Mouse (Mus musculus): ENCODE data around the gene As3mt. TPM values are rescaled to one million over a fixed set of nuclear protein-coding genes. Genes with fewer than 3 reads are reported as not detected.

The As3mt gene
- polyA plus RNA-seq, 1 experiment from 2014 or later: 35.2 TPM

DNA sequence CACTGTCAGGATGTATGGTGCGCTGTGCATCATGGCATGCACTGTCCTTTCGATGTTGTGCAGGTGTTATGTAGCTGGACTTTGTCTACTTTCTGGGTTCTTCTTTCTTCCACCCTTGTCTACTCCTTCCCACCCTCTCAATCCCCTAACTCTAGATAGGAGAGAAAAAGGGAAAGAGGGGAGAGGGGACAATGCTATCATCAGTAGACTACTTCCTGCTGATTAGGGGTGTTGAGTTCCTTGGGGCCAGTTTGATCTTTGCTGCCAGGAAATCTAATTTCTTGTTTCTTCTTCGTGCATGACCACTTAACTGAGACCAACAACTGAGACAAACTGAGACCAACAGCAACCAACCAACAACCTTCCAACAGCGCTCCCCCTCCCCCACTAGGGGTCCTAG is 3.4 kb downstream of the As3mt start:
- WGBS: 95% methylated on average over 4 of the region's 4 CpGs

GRCm38 (mm10) chr19:46714234-46714633 is 7.0 kb downstream of the As3mt start:
- H3K36me3 ChIP-seq (ENCODE audit: control insufficient read depth, insufficient read depth, low read length): no peaks in the 10 kb centered on the region
- ATAC-seq (ENCODE audit: insufficient read depth, low FRiP score, low TSS enrichment): no peak
- WGBS: 93% methylated on average over 8 of the region's 8 CpGs

More for the DNA sequence above, 3.4 kb downstream of the As3mt start:
- DNase-seq (ENCODE audit: low spot score): no peak
- no peak for ATAC-seq (ENCODE audit: insufficient read depth, low FRiP score, low TSS enrichment)
- Histone ChIP-seq H3K4me2 (ENCODE audit: low read depth) (no peak overlapping the region), H3K4me1 (ENCODE audit: control insufficient read depth, insufficient read depth, low read length) (no peaks in the 10 kb centered on the region), H3K9ac (ENCODE audit: low read length) (no peak overlapping the region), H3K27ac (ENCODE audit: low read depth, low read length) (no peak overlapping the region), H3K27me3 (ENCODE audit: control insufficient read depth, insufficient read depth, low read length) (no peaks in the 10 kb centered on the region), H3K4me3 (ENCODE audit: low read depth, low read length) (no peak overlapping the region), H3K36me3 (ENCODE audit: control insufficient read depth, insufficient read depth, low read length) (no peaks in the 10 kb centered on the region), H3K9me3 (ENCODE audit: control insufficient read depth, low read length) (no peaks in the 10 kb centered on the region)

DNA sequence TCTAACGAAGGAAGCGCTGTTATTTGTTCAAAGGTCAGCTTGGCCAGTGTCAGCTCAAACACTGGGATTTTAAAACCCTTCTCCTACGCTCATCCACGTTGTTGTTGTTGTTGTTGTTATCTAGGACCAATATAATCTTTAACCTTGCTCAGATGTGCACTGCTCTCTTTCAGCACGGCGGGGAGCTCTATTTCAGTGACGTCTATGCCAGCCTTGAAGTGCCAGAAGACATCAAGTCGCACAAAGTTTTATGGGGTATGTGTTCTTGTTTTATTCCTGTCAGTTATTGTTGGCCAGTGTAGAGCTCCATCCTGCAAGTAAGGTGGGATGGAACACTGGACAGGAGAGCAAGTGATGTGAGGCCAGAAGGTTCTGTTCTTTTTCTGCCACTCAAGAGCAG is 7.8 kb downstream of the As3mt start:
- no peaks in the 10 kb centered on the region for H3K36me3 ChIP-seq (ENCODE audit: control insufficient read depth, insufficient read depth, low read length)
- no peaks in the 10 kb centered on the region for H3K27me3 ChIP-seq (ENCODE audit: control insufficient read depth, insufficient read depth, low read length)
- no peak overlapping the region for H3K27ac ChIP-seq (ENCODE audit: low read depth, low read length)
- no peak overlapping the region for H3K4me2 ChIP-seq (ENCODE audit: low read depth)
- no peak overlapping the region for H3K4me3 ChIP-seq (ENCODE audit: low read depth, low read length)
- H3K9ac ChIP-seq (ENCODE audit: low read length): no peak overlapping the region
- 91% methylated on average over 8 of the region's 8 CpGs for WGBS
- DNase-seq (ENCODE audit: low spot score) (no peak), ATAC-seq (ENCODE audit: insufficient read depth, low FRiP score, low TSS enrichment) (no peak)
- no peaks in the 10 kb centered on the region for H3K4me1 ChIP-seq (ENCODE audit: control insufficient read depth, insufficient read depth, low read length)
- no peaks in the 10 kb centered on the region for H3K9me3 ChIP-seq (ENCODE audit: control insufficient read depth, low read length)

More at GRCm38 (mm10) chr19:46714234-46714633, 7.0 kb downstream of the As3mt start:
- Histone ChIP-seq H3K27me3 (ENCODE audit: control insufficient read depth, insufficient read depth, low read length) (no peaks in the 10 kb centered on the region), H3K4me3 (ENCODE audit: low read depth, low read length) (no peak overlapping the region), H3K9ac (ENCODE audit: low read length) (no peak overlapping the region), H3K4me2 (ENCODE audit: low read depth) (no peak overlapping the region), H3K4me1 (ENCODE audit: control insufficient read depth, insufficient read depth, low read length) (no peaks in the 10 kb centered on the region), H3K9me3 (ENCODE audit: control insufficient read depth, low read length) (no peaks in the 10 kb centered on the region), H3K27ac (ENCODE audit: low read depth, low read length) (no peak overlapping the region)
- no peak for DNase-seq (ENCODE audit: low spot score)

DNA sequence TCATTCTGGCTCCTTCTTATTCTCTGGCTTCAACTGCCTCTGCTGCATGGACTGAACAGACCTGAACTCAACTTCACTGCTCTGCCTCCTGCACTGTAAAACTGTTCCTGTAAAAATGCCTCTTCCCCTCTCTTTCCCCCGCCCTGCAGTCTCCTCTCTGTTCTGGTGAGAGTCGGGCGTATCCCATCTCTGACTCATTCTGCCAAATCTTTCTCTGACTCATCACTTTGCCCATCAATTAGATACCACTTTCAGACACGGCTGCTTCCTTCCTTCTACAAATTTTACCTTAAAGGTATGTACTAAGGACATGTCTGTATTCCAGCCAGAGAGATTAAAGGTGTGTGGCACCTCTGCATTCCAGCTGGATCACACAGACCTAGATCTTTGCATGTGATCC is 10.9 kb downstream of the As3mt start:
- H3K9me3 ChIP-seq (ENCODE audit: control insufficient read depth, low read length): no peaks in the 10 kb centered on the region
- no peak for ATAC-seq (ENCODE audit: insufficient read depth, low FRiP score, low TSS enrichment)
- no peak overlapping the region for H3K4me2 ChIP-seq (ENCODE audit: low read depth)
- no peak overlapping the region for H3K4me3 ChIP-seq (ENCODE audit: low read depth, low read length)
- H3K4me1 ChIP-seq (ENCODE audit: control insufficient read depth, insufficient read depth, low read length): no peaks in the 10 kb centered on the region
- no peak for DNase-seq (ENCODE audit: low spot score)
- no peak overlapping the region for H3K27ac ChIP-seq (ENCODE audit: low read depth, low read length)
- no peaks in the 10 kb centered on the region for H3K36me3 ChIP-seq (ENCODE audit: control insufficient read depth, insufficient read depth, low read length)
- 93% methylated on average over 4 of the region's 4 CpGs for WGBS
- H3K9ac ChIP-seq (ENCODE audit: low read length): no peak overlapping the region
- no peaks in the 10 kb centered on the region for H3K27me3 ChIP-seq (ENCODE audit: control insufficient read depth, insufficient read depth, low read length)

DNA sequence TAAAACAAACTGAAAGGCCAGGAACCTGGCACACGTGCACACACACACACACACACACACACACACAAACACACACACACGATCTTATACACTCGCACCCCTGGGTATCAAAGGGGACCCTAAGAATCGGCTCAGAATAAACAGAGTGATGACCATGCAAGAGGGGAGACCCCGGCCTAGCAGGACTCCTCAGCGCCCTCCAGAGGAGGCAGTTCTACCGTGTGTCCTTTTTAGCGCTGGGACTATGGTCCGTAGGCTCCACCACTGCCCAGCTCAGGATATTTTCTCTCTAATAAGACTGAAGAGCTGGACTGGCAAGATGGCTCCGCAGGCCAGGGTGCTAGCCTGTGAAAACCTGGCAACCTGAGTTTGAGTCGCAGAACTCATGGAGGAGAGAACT is 17.2 kb downstream of the As3mt start:
- no peak overlapping the region for H3K9ac ChIP-seq (ENCODE audit: low read length)
- H3K27ac ChIP-seq (ENCODE audit: low read depth, low read length): no peak overlapping the region
- no peaks in the 10 kb centered on the region for H3K36me3 ChIP-seq (ENCODE audit: control insufficient read depth, insufficient read depth, low read length)
- ATAC-seq (ENCODE audit: insufficient read depth, low FRiP score, low TSS enrichment) (no peak), DNase-seq (ENCODE audit: low spot score) (no peak)
- H3K9me3 ChIP-seq (ENCODE audit: control insufficient read depth, low read length): no peaks in the 10 kb centered on the region
- H3K4me2 ChIP-seq (ENCODE audit: low read depth): no peak overlapping the region
- 0 out of 2 replicates have a peak, but pooled peaks cover 3% of the 10 kb centered on the region for H3K4me1 ChIP-seq (ENCODE audit: control insufficient read depth, insufficient read depth, low read length)
- H3K27me3 ChIP-seq (ENCODE audit: control insufficient read depth, insufficient read depth, low read length): no peaks in the 10 kb centered on the region
- 69% methylated on average over 11 of the region's 11 CpGs for WGBS
- H3K4me3 ChIP-seq (ENCODE audit: low read depth, low read length): no peak overlapping the region

GRCm38 (mm10) chr19:46726142-46726541 is 18.9 kb downstream of the As3mt start:
- H3K4me1 ChIP-seq (ENCODE audit: control insufficient read depth, insufficient read depth, low read length): 0 out of 2 replicates have a peak, but pooled peaks cover 3% of the 10 kb centered on the region
- ATAC-seq (ENCODE audit: insufficient read depth, low FRiP score, low TSS enrichment) (no peak), DNase-seq (ENCODE audit: low spot score) (no peak)
- no peak overlapping the region for H3K4me2 ChIP-seq (ENCODE audit: low read depth)
- H3K9me3 ChIP-seq (ENCODE audit: control insufficient read depth, low read length): no peaks in the 10 kb centered on the region
- 95% methylated on average over 8 of the region's 8 CpGs for WGBS
- H3K4me3 ChIP-seq (ENCODE audit: low read depth, low read length): no peak overlapping the region
- H3K36me3 ChIP-seq (ENCODE audit: control insufficient read depth, insufficient read depth, low read length): no peaks in the 10 kb centered on the region
- no peak overlapping the region for H3K27ac ChIP-seq (ENCODE audit: low read depth, low read length)
- no peak overlapping the region for H3K9ac ChIP-seq (ENCODE audit: low read length)
- H3K27me3 ChIP-seq (ENCODE audit: control insufficient read depth, insufficient read depth, low read length): no peaks in the 10 kb centered on the region

GRCm38 (mm10) chr19:46727140-46727736 is 20.0 kb downstream of the As3mt start:
- WGBS: 47% methylated on average over 8 of the region's 8 CpGs

DNA sequence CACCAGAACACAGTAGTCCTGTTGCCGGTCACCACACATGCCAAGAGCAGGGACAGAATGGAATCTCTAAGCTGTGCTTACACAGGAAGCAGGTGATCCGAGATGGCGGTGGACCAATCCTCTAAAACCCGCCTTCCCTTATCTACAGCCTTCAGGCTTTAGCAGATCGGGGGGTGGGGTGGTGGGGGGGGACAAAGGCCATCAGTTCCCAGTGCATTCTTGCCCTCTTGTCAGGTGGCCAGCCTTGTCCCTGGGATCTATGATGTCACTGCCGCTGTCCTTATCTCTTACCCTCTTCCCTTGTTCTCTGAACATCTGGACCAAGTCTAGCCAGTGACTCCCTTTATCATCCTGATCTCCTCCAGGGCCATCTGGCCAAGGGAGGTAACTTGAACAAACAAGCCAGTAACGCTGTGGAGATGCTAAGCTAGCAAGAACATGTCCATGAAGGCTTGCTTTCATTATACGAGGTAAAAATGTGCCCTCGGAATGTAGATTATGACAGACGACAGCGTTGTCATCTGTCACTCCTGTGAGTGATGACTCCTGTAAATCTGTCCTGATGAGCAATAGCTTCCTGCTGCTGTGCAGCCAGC is 20.8 kb downstream of the As3mt start:
- WGBS: 69% methylated on average over 11 of the region's 11 CpGs
- Histone ChIP-seq H3K4me1 (ENCODE audit: control insufficient read depth, insufficient read depth, low read length) (0 out of 2 replicates have a peak, but pooled peaks cover 3% of the 10 kb centered on the region), H3K36me3 (ENCODE audit: control insufficient read depth, insufficient read depth, low read length) (no peaks in the 10 kb centered on the region), H3K27me3 (ENCODE audit: control insufficient read depth, insufficient read depth, low read length) (no peaks in the 10 kb centered on the region), H3K9me3 (ENCODE audit: control insufficient read depth, low read length) (no peaks in the 10 kb centered on the region), H3K4me2 (ENCODE audit: low read depth) (no peak overlapping the region), H3K9ac (ENCODE audit: low read length) (no peak overlapping the region), H3K27ac (ENCODE audit: low read depth, low read length) (no peak overlapping the region), H3K4me3 (ENCODE audit: low read depth, low read length) (no peak overlapping the region)
- no peak for DNase-seq (ENCODE audit: low spot score)
- no peak for ATAC-seq (ENCODE audit: insufficient read depth, low FRiP score, low TSS enrichment)

More at GRCm38 (mm10) chr19:46727140-46727736, 20.0 kb downstream of the As3mt start:
- ATAC-seq (ENCODE audit: insufficient read depth, low FRiP score, low TSS enrichment): peak; percentile 48; the same call in 1 of the 2 replicates
- 0 out of 2 replicates have a peak, but pooled peaks cover 3% of the 10 kb centered on the region for H3K4me1 ChIP-seq (ENCODE audit: control insufficient read depth, insufficient read depth, low read length)
- no peak overlapping the region for H3K9ac ChIP-seq (ENCODE audit: low read length)
- no peak overlapping the region for H3K27ac ChIP-seq (ENCODE audit: low read depth, low read length)
- DNase-seq (ENCODE audit: low spot score): peak; percentile 50
- H3K36me3 ChIP-seq (ENCODE audit: control insufficient read depth, insufficient read depth, low read length): no peaks in the 10 kb centered on the region
- H3K4me2 ChIP-seq (ENCODE audit: low read depth): no peak overlapping the region
- no peaks in the 10 kb centered on the region for H3K9me3 ChIP-seq (ENCODE audit: control insufficient read depth, low read length)
- no peak overlapping the region for H3K4me3 ChIP-seq (ENCODE audit: low read depth, low read length)
- no peaks in the 10 kb centered on the region for H3K27me3 ChIP-seq (ENCODE audit: control insufficient read depth, insufficient read depth, low read length)

- WGBS: 80% methylated on average over 3 of the region's 3 CpGs
- Histone ChIP-seq H3K9ac (ENCODE audit: low read length) (no peak overlapping the region), H3K9me3 (ENCODE audit: control insufficient read depth, low read length) (no peaks in the 10 kb centered on the region), H3K27ac (ENCODE audit: low read depth, low read length) (no peak overlapping the region), H3K27me3 (ENCODE audit: control insufficient read depth, insufficient read depth, low read length) (no peaks in the 10 kb centered on the region), H3K4me2 (ENCODE audit: low read depth) (no peak overlapping the region), H3K36me3 (ENCODE audit: control insufficient read depth, insufficient read depth, low read length) (no peaks in the 10 kb centered on the region), H3K4me1 (ENCODE audit: control insufficient read depth, insufficient read depth, low read length) (0 out of 2 replicates have a peak, but pooled peaks cover 3% of the 10 kb centered on the region), H3K4me3 (ENCODE audit: low read depth, low read length) (no peak overlapping the region)
- ATAC-seq (ENCODE audit: insufficient read depth, low FRiP score, low TSS enrichment) (no peak), DNase-seq (ENCODE audit: low spot score) (no peak)
Measured at GRCm38 (mm10) chr19:46728909-46729308, 21.7 kb downstream of the As3mt start.

All from neural tube, embryonic 11.5 days (tissue).